Mouse (Mus musculus): ENCODE measurements around the gene Eif2ak1. TPM values are rescaled to one million over a fixed set of nuclear protein-coding genes. Genes with fewer than 3 reads are reported as not detected.

The Eif2ak1 gene
- total and polyA plus RNA-seq, 2 experiments = 11.1 to 13.1 TPM

DNA sequence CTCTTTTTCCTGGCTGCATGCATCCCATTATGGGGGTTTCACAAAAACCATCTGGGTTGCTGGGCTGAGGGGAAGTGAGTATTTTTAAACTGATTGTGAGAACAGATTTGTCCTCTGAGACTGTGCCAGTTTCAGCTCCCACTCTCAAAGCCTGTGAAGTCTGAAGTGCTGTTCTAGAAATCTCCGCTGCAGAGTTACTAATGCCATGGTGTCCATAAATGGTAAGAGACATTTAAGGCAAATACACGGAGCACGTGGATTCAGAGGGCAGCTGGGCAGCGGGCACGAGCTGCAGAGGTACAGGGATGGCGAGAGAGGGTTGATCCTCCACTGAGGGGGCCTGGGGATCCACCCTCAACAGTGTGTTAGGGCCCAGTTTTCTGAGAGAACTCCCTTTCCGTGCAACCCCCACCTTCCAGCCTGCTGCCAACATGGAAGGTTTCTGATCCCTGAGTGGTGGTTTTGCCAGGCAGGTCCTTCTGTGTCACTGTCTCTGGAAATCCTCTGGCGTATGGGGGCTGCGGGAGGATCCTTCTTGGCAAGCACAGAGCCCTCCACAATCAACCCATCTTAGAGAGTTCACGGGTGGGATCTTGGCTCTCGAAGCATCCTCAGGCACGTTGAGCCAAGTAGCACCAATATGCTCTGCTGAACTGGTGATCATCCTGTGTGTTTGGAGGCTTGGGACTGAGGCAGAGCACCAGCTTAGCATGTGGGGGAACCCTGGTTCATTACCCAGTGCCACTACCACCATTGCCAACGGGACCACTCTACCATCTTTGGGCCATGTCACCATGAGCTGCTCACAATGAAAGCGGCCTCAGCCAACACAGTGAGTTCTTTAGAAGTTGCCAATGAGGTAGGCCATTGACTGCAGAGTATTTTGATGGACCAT, 125.9 kb downstream of the Eif2ak1 start:
- Histone ChIP-seq H3K27me3 (ENCODE audit: control insufficient read depth, insufficient read depth, low read length) (no peaks in the 10 kb centered on the region), H3K36me3 (ENCODE audit: control insufficient read depth, insufficient read depth, low read length) (no peaks in the 10 kb centered on the region), H3K4me1 (ENCODE audit: control insufficient read depth, insufficient read depth, low read length) (no peaks in the 10 kb centered on the region), H3K9ac (ENCODE audit: low read depth, low read length) (no peak overlapping the region), H3K27ac (replicated peaks; ENCODE audit: insufficient read depth, low read depth, low read length) (no peak overlapping the region), H3K4me3 (ENCODE audit: insufficient read depth, low read depth, low read length) (no peak overlapping the region), H3K79me2 (ENCODE audit: control insufficient read depth, insufficient read depth, low read length) (no peaks in the 10 kb centered on the region)
- no peak for TF ChIP-seq CTCF (IDR thresholded peaks at IDR 0.05; ENCODE audit: low read depth, low read length)
- no peak for TF ChIP-seq POLR2A (IDR thresholded peaks at IDR 0.05; ENCODE audit: extremely low read depth, insufficient read depth, low read length)
- 87% methylated on average over 14 of the region's 14 CpGs for WGBS
- no peak for DNase-seq (ENCODE audit: extremely low read depth, low read depth, low spot score)

DNA sequence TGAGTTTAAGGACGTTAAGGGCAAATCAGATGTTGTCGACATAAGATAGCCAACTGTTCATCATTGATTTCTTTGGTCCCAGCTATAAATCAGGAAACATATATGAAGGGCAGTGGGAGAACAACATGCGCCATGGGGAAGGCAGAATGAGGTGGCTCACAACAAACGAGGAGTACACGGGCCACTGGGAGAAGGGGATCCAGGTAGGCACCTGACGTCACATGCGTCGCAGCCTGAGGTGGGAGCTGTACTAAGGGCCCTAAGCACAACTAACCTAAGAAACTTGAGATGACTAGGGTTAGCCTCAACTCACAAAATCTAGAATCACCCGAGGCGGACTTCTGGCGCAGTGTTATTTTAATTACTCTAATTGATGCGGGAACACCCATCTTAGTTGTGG, 130.8 kb downstream of the Eif2ak1 start:
- Histone ChIP-seq H3K27me3 (ENCODE audit: control insufficient read depth, insufficient read depth, low read length) (no peaks in the 10 kb centered on the region), H3K9ac (ENCODE audit: low read depth, low read length) (no peak overlapping the region), H3K4me3 (ENCODE audit: insufficient read depth, low read depth, low read length) (no peak overlapping the region), H3K27ac (replicated peaks; ENCODE audit: insufficient read depth, low read depth, low read length) (no peak overlapping the region), H3K4me1 (ENCODE audit: control insufficient read depth, insufficient read depth, low read length) (no peaks in the 10 kb centered on the region), H3K36me3 (ENCODE audit: control insufficient read depth, insufficient read depth, low read length) (no peaks in the 10 kb centered on the region), H3K79me2 (ENCODE audit: control insufficient read depth, insufficient read depth, low read length) (no peaks in the 10 kb centered on the region)
- TF ChIP-seq POLR2A (IDR thresholded peaks at IDR 0.05; ENCODE audit: extremely low read depth, insufficient read depth, low read length) = no peak
- no peak for TF ChIP-seq CTCF (IDR thresholded peaks at IDR 0.05; ENCODE audit: low read depth, low read length)
- WGBS = 89% methylated on average over 12 of the region's 12 CpGs
- DNase-seq (ENCODE audit: extremely low read depth, low read depth, low spot score) = no peak

DNA sequence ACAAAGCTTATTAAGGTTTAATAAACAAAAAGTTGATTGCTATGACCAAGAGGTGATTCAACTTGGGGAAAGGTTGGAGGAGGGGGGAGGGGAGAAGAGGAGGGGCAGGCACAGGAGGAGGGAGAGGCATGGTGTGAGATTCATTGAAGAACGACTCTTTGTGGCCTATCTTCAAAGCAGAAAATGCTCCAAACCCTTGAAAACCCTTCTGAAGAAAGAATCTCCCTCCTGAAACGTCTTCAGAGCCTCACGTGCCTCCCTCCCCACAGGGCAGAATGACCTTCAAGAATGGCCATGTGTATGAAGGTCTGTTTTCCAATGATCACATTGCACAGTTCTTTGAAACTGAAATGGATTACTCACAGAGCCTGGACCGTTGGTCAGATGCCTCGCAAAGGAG, 132.4 kb downstream of the Eif2ak1 start:
- no peak overlapping the region for H3K9ac ChIP-seq (ENCODE audit: low read depth, low read length)
- DNase-seq (ENCODE audit: extremely low read depth, low read depth, low spot score) = no peak
- no peaks in the 10 kb centered on the region for H3K79me2 ChIP-seq (ENCODE audit: control insufficient read depth, insufficient read depth, low read length)
- H3K27me3 ChIP-seq (ENCODE audit: control insufficient read depth, insufficient read depth, low read length) = no peaks in the 10 kb centered on the region
- H3K4me3 ChIP-seq (ENCODE audit: insufficient read depth, low read depth, low read length) = no peak overlapping the region
- no peak overlapping the region for H3K27ac ChIP-seq (replicated peaks; ENCODE audit: insufficient read depth, low read depth, low read length)
- H3K4me1 ChIP-seq (ENCODE audit: control insufficient read depth, insufficient read depth, low read length) = no peaks in the 10 kb centered on the region
- H3K36me3 ChIP-seq (ENCODE audit: control insufficient read depth, insufficient read depth, low read length) = no peaks in the 10 kb centered on the region
- 60% methylated on average over 5 of the region's 5 CpGs for WGBS
- no peak for TF ChIP-seq CTCF (IDR thresholded peaks at IDR 0.05; ENCODE audit: low read depth, low read length)
- no peak for TF ChIP-seq POLR2A (IDR thresholded peaks at IDR 0.05; ENCODE audit: extremely low read depth, insufficient read depth, low read length)

Other genes with a start within 250 kb of the Eif2ak1 start
- gene Cyth3, start 195.3 kb upstream of the Eif2ak1 start, total RNA-seq (2014; rRNA removed) = 4.4 and 5.5 TPM in 2 replicates
- 2.1 and 2.9 TPM in 2 replicates for gene Cyth3, start 195.3 kb upstream of the Eif2ak1 start, polyA plus RNA-seq (2012; rRNA removed)
- 2.7 and 3.0 TPM in 2 replicates for gene Usp42, start 85.5 kb upstream of the Eif2ak1 start, total RNA-seq (2014; rRNA removed)
- 2.0 and 3.1 TPM in 2 replicates for gene Usp42, start 85.5 kb upstream of the Eif2ak1 start, polyA plus RNA-seq (2012; rRNA removed)
- not detected in 2 replicates for gene Ankrd61, start 79.9 kb downstream of the Eif2ak1 start, total RNA-seq (2014; rRNA removed)
- gene Ankrd61, start 79.9 kb downstream of the Eif2ak1 start, polyA plus RNA-seq (2012; rRNA removed) = 0.06 TPM in 1 of 2 replicates, not detected in the other
- gene Aimp2, start 92.1 kb downstream of the Eif2ak1 start, total RNA-seq (2014; rRNA removed) = 10.3 and 12.2 TPM in 2 replicates
- gene Aimp2, start 92.1 kb downstream of the Eif2ak1 start, polyA plus RNA-seq (2012; rRNA removed) = 20.0 and 25.3 TPM in 2 replicates
- 2.1 and 2.5 TPM in 2 replicates for gene Pms2, start 92.2 kb downstream of the Eif2ak1 start, total RNA-seq (2014; rRNA removed)
- 0.46 and 0.88 TPM in 2 replicates for gene Pms2, start 92.2 kb downstream of the Eif2ak1 start, polyA plus RNA-seq (2012; rRNA removed)
- not detected in 2 replicates for gene Gm42421, start 110.4 kb downstream of the Eif2ak1 start, total RNA-seq (2014; rRNA removed)
- not detected in 2 replicates for gene Gm42421, start 110.4 kb downstream of the Eif2ak1 start, polyA plus RNA-seq (2012; rRNA removed)
- 0.13 TPM in 1 of 2 replicates, not detected in the other for gene Rsph10b, start 115.2 kb downstream of the Eif2ak1 start, total RNA-seq (2014; rRNA removed)
- gene Rsph10b, start 115.2 kb downstream of the Eif2ak1 start, polyA plus RNA-seq (2012; rRNA removed) = 0.14 TPM in 1 of 2 replicates, not detected in the other
- 33.4 and 42.0 TPM in 2 replicates for gene Ccz1, start 197.1 kb downstream of the Eif2ak1 start, total RNA-seq (2014; rRNA removed)
- 7.3 and 9.1 TPM in 2 replicates for gene Ccz1, start 197.1 kb downstream of the Eif2ak1 start, polyA plus RNA-seq (2012; rRNA removed)
- gene Ocm, start 208.9 kb downstream of the Eif2ak1 start, total RNA-seq (2014; rRNA removed) = not detected in 2 replicates
- not detected in 2 replicates for gene Ocm, start 208.9 kb downstream of the Eif2ak1 start, polyA plus RNA-seq (2012; rRNA removed)

Measured in liver, adult 2 months (tissue).